Mouse (Mus musculus): ENCODE measurements at regions not wholly inside any gene's neighbourhood (a gene's known extent, or its start where the extent isn't known, plus 50 kb on each side); places are given as distances from the start of the nearest gene placed in this dataset.

GRCm38 (mm10) chr7:136327281-136327680, 567.1 kb upstream of the Mgmt start:
- no peaks in the 10 kb centered on the region for H3K79me2 ChIP-seq (ENCODE audit: control insufficient read depth, insufficient read depth, low read length)
- no peak overlapping the region for H3K27ac ChIP-seq (replicated peaks; ENCODE audit: insufficient read depth, low read depth, low read length)
- 78% methylated on average over 4 of the region's 4 CpGs for WGBS
- H3K36me3 ChIP-seq (ENCODE audit: control insufficient read depth, insufficient read depth, low read length), result no peaks in the 10 kb centered on the region
- DNase-seq (ENCODE audit: extremely low read depth, low read depth, low spot score), result peak; percentile 36
- no peaks in the 10 kb centered on the region; the same call in 1 of the 2 replicates for H3K4me1 ChIP-seq (ENCODE audit: control insufficient read depth, insufficient read depth, low read length)
- H3K9ac ChIP-seq (ENCODE audit: low read depth, low read length), result no peak overlapping the region
- H3K4me3 ChIP-seq (ENCODE audit: insufficient read depth, low read depth, low read length), result no peak overlapping the region
- no peaks in the 10 kb centered on the region for H3K27me3 ChIP-seq (ENCODE audit: control insufficient read depth, insufficient read depth, low read length)
- TF ChIP-seq CTCF (IDR thresholded peaks at IDR 0.05; ENCODE audit: low read depth, low read length), result no peak
- no peak for TF ChIP-seq POLR2A (IDR thresholded peaks at IDR 0.05; ENCODE audit: extremely low read depth, insufficient read depth, low read length)

GRCm38 (mm10) chr7:136330431-136330830, 564.0 kb upstream of the Mgmt start:
- no peaks in the 10 kb centered on the region for H3K36me3 ChIP-seq (ENCODE audit: control insufficient read depth, insufficient read depth, low read length)
- no peaks in the 10 kb centered on the region for H3K27me3 ChIP-seq (ENCODE audit: control insufficient read depth, insufficient read depth, low read length)
- H3K4me3 ChIP-seq (ENCODE audit: insufficient read depth, low read depth, low read length), result no peak overlapping the region
- TF ChIP-seq POLR2A (IDR thresholded peaks at IDR 0.05; ENCODE audit: extremely low read depth, insufficient read depth, low read length), result no peak
- no peak for TF ChIP-seq CTCF (IDR thresholded peaks at IDR 0.05; ENCODE audit: low read depth, low read length)
- 94% methylated on average over 1 of the region's 1 CpGs for WGBS
- H3K79me2 ChIP-seq (ENCODE audit: control insufficient read depth, insufficient read depth, low read length), result no peaks in the 10 kb centered on the region
- no peak for DNase-seq (ENCODE audit: extremely low read depth, low read depth, low spot score)
- no peak overlapping the region for H3K9ac ChIP-seq (ENCODE audit: low read depth, low read length)
- H3K27ac ChIP-seq (replicated peaks; ENCODE audit: insufficient read depth, low read depth, low read length), result no peak overlapping the region
- H3K4me1 ChIP-seq (ENCODE audit: control insufficient read depth, insufficient read depth, low read length), result no peaks in the 10 kb centered on the region; the same call in 1 of the 2 replicates

- Histone ChIP-seq H3K4me1 (ENCODE audit: control insufficient read depth, insufficient read depth, low read length) (no peaks in the 10 kb centered on the region; the same call in 1 of the 2 replicates), H3K27ac (replicated peaks; ENCODE audit: insufficient read depth, low read depth, low read length) (no peak overlapping the region), H3K4me3 (ENCODE audit: insufficient read depth, low read depth, low read length) (no peak overlapping the region), H3K79me2 (ENCODE audit: control insufficient read depth, insufficient read depth, low read length) (no peaks in the 10 kb centered on the region), H3K9ac (ENCODE audit: low read depth, low read length) (no peak overlapping the region), H3K27me3 (ENCODE audit: control insufficient read depth, insufficient read depth, low read length) (no peaks in the 10 kb centered on the region), H3K36me3 (ENCODE audit: control insufficient read depth, insufficient read depth, low read length) (no peaks in the 10 kb centered on the region)
- TF ChIP-seq POLR2A (IDR thresholded peaks at IDR 0.05; ENCODE audit: extremely low read depth, insufficient read depth, low read length) (no peak), CTCF (IDR thresholded peaks at IDR 0.05; ENCODE audit: low read depth, low read length) (no peak)
- 45% methylated on average over 4 of the region's 4 CpGs for WGBS
- no peak for DNase-seq (ENCODE audit: extremely low read depth, low read depth, low spot score)
Observed at GRCm38 (mm10) chr7:136332805-136333204, 561.6 kb upstream of the Mgmt start.

GRCm38 (mm10) chr7:136341599-136342210, 552.7 kb upstream of the Mgmt start:
- DNase-seq (ENCODE audit: extremely low read depth, low read depth, low spot score), result no peak
- Histone ChIP-seq H3K36me3 (ENCODE audit: control insufficient read depth, insufficient read depth, low read length) (no peaks in the 10 kb centered on the region), H3K4me3 (ENCODE audit: insufficient read depth, low read depth, low read length) (no peak overlapping the region), H3K4me1 (ENCODE audit: control insufficient read depth, insufficient read depth, low read length) (no peaks in the 10 kb centered on the region), H3K79me2 (ENCODE audit: control insufficient read depth, insufficient read depth, low read length) (no peaks in the 10 kb centered on the region), H3K27me3 (ENCODE audit: control insufficient read depth, insufficient read depth, low read length) (no peaks in the 10 kb centered on the region; the same call in 1 of the 2 replicates), H3K9ac (ENCODE audit: low read depth, low read length) (no peak overlapping the region), H3K27ac (replicated peaks; ENCODE audit: insufficient read depth, low read depth, low read length) (no peak overlapping the region)
- TF ChIP-seq CTCF (IDR thresholded peaks at IDR 0.05; ENCODE audit: low read depth, low read length) (no peak), POLR2A (IDR thresholded peaks at IDR 0.05; ENCODE audit: extremely low read depth, insufficient read depth, low read length) (no peak)
- WGBS, result 85% methylated on average over 16 of the region's 16 CpGs

GRCm38 (mm10) chr7:136342211-136342799, 552.1 kb upstream of the Mgmt start:
- H3K36me3 ChIP-seq (ENCODE audit: control insufficient read depth, insufficient read depth, low read length), result no peaks in the 10 kb centered on the region
- no peak overlapping the region for H3K4me3 ChIP-seq (ENCODE audit: insufficient read depth, low read depth, low read length)
- H3K79me2 ChIP-seq (ENCODE audit: control insufficient read depth, insufficient read depth, low read length), result no peaks in the 10 kb centered on the region
- no peaks in the 10 kb centered on the region; the same call in 1 of the 2 replicates for H3K27me3 ChIP-seq (ENCODE audit: control insufficient read depth, insufficient read depth, low read length)
- WGBS, result 71% methylated on average over 10 of the region's 10 CpGs
- H3K27ac ChIP-seq (replicated peaks; ENCODE audit: insufficient read depth, low read depth, low read length), result no peak overlapping the region
- H3K4me1 ChIP-seq (ENCODE audit: control insufficient read depth, insufficient read depth, low read length), result no peaks in the 10 kb centered on the region
- no peak for DNase-seq (ENCODE audit: extremely low read depth, low read depth, low spot score)
- TF ChIP-seq POLR2A (IDR thresholded peaks at IDR 0.05; ENCODE audit: extremely low read depth, insufficient read depth, low read length) (no peak), CTCF (IDR thresholded peaks at IDR 0.05; ENCODE audit: low read depth, low read length) (no peak)
- H3K9ac ChIP-seq (ENCODE audit: low read depth, low read length), result no peak overlapping the region

GRCm38 (mm10) chr7:136342822-136343221, 551.6 kb upstream of the Mgmt start:
- no peak for DNase-seq (ENCODE audit: extremely low read depth, low read depth, low spot score)
- H3K27me3 ChIP-seq (ENCODE audit: control insufficient read depth, insufficient read depth, low read length), result no peaks in the 10 kb centered on the region; the same call in 1 of the 2 replicates
- no peak overlapping the region for H3K27ac ChIP-seq (replicated peaks; ENCODE audit: insufficient read depth, low read depth, low read length)
- 13% methylated on average over 8 of the region's 8 CpGs for WGBS
- H3K79me2 ChIP-seq (ENCODE audit: control insufficient read depth, insufficient read depth, low read length), result no peaks in the 10 kb centered on the region
- H3K9ac ChIP-seq (ENCODE audit: low read depth, low read length), result no peak overlapping the region
- H3K4me1 ChIP-seq (ENCODE audit: control insufficient read depth, insufficient read depth, low read length), result no peaks in the 10 kb centered on the region
- TF ChIP-seq POLR2A (IDR thresholded peaks at IDR 0.05; ENCODE audit: extremely low read depth, insufficient read depth, low read length) (no peak), CTCF (IDR thresholded peaks at IDR 0.05; ENCODE audit: low read depth, low read length) (no peak)
- H3K4me3 ChIP-seq (ENCODE audit: insufficient read depth, low read depth, low read length), result no peak overlapping the region
- no peaks in the 10 kb centered on the region for H3K36me3 ChIP-seq (ENCODE audit: control insufficient read depth, insufficient read depth, low read length)
